Mouse (Mus musculus): ENCODE measurements at regions not wholly inside any gene's neighbourhood (a gene's known extent, or its start where the extent isn't known, plus 50 kb on each side); places are given as distances from the start of the nearest gene placed in this dataset.

GRCm38 (mm10) chr8:44867666-44868065, 67.6 kb upstream of the Fat1 start:
- Histone ChIP-seq H3K4me3 (ENCODE audit: control insufficient read depth, low read depth, low read length) (no peak overlapping the region), H3K4me1 (ENCODE audit: control insufficient read depth, insufficient read depth, low read length) (no peaks in the 10 kb centered on the region), H3K27ac (ENCODE audit: control insufficient read depth, insufficient read depth, low read depth, low read length) (no peak overlapping the region), H3K27me3 (ENCODE audit: control insufficient read depth, insufficient read depth, low read length) (no peaks in the 10 kb centered on the region), H3K36me3 (ENCODE audit: control insufficient read depth, insufficient read depth, low read length) (no peaks in the 10 kb centered on the region)
- TF ChIP-seq POLR2A (IDR thresholded peaks at IDR 0.05; ENCODE audit: control insufficient read depth, low read depth, low read length): no peak
- TF ChIP-seq CTCF (IDR thresholded peaks at IDR 0.05; ENCODE audit: control insufficient read depth, insufficient read depth, insufficient replicate concordance, low read depth, low read length): no peak

GRCm38 (mm10) chr8:44877066-44877465, 58.2 kb upstream of the Fat1 start:
- Histone ChIP-seq H3K4me3 (ENCODE audit: control insufficient read depth, low read depth, low read length) (no peak overlapping the region), H3K4me1 (ENCODE audit: control insufficient read depth, insufficient read depth, low read length) (peaks cover 2% of the 10 kb centered on the region; the same call in 1 of the 2 replicates), H3K27ac (ENCODE audit: control insufficient read depth, insufficient read depth, low read depth, low read length) (no peak overlapping the region), H3K27me3 (ENCODE audit: control insufficient read depth, insufficient read depth, low read length) (no peaks in the 10 kb centered on the region), H3K36me3 (ENCODE audit: control insufficient read depth, insufficient read depth, low read length) (no peaks in the 10 kb centered on the region)
- TF ChIP-seq POLR2A (IDR thresholded peaks at IDR 0.05; ENCODE audit: control insufficient read depth, low read depth, low read length): no peak
- no peak for TF ChIP-seq CTCF (IDR thresholded peaks at IDR 0.05; ENCODE audit: control insufficient read depth, insufficient read depth, insufficient replicate concordance, low read depth, low read length)

- H3K36me3 ChIP-seq (ENCODE audit: control insufficient read depth, insufficient read depth, low read length): no peaks in the 10 kb centered on the region
- peaks cover 2% of the 10 kb centered on the region; the same call in 1 of the 2 replicates for H3K4me1 ChIP-seq (ENCODE audit: control insufficient read depth, insufficient read depth, low read length)
- no peak overlapping the region for H3K4me3 ChIP-seq (ENCODE audit: control insufficient read depth, low read depth, low read length)
- no peak for TF ChIP-seq CTCF (IDR thresholded peaks at IDR 0.05; ENCODE audit: control insufficient read depth, insufficient read depth, insufficient replicate concordance, low read depth, low read length)
- TF ChIP-seq POLR2A (IDR thresholded peaks at IDR 0.05; ENCODE audit: control insufficient read depth, low read depth, low read length): no peak
- H3K27me3 ChIP-seq (ENCODE audit: control insufficient read depth, insufficient read depth, low read length): no peaks in the 10 kb centered on the region
- no peak overlapping the region for H3K27ac ChIP-seq (ENCODE audit: control insufficient read depth, insufficient read depth, low read depth, low read length)
Observed at GRCm38 (mm10) chr8:44878208-44878607, 57.0 kb upstream of the Fat1 start.

GRCm38 (mm10) chr8:44879186-44879585, 56.1 kb upstream of the Fat1 start:
- H3K4me3 ChIP-seq (ENCODE audit: control insufficient read depth, low read depth, low read length): no peak overlapping the region
- no peak for TF ChIP-seq CTCF (IDR thresholded peaks at IDR 0.05; ENCODE audit: control insufficient read depth, insufficient read depth, insufficient replicate concordance, low read depth, low read length)
- TF ChIP-seq POLR2A (IDR thresholded peaks at IDR 0.05; ENCODE audit: control insufficient read depth, low read depth, low read length): no peak
- no peaks in the 10 kb centered on the region for H3K27me3 ChIP-seq (ENCODE audit: control insufficient read depth, insufficient read depth, low read length)
- H3K36me3 ChIP-seq (ENCODE audit: control insufficient read depth, insufficient read depth, low read length): no peaks in the 10 kb centered on the region
- H3K4me1 ChIP-seq (ENCODE audit: control insufficient read depth, insufficient read depth, low read length): peaks cover 2% of the 10 kb centered on the region; the same call in 1 of the 2 replicates
- H3K27ac ChIP-seq (ENCODE audit: control insufficient read depth, insufficient read depth, low read depth, low read length): no peak overlapping the region

- no peak overlapping the region for H3K27ac ChIP-seq (ENCODE audit: control insufficient read depth, insufficient read depth, low read depth, low read length)
- H3K4me3 ChIP-seq (ENCODE audit: control insufficient read depth, low read depth, low read length): no peak overlapping the region
- TF ChIP-seq POLR2A (IDR thresholded peaks at IDR 0.05; ENCODE audit: control insufficient read depth, low read depth, low read length) (no peak), CTCF (IDR thresholded peaks at IDR 0.05; ENCODE audit: control insufficient read depth, insufficient read depth, insufficient replicate concordance, low read depth, low read length) (no peak)
- no peaks in the 10 kb centered on the region for H3K27me3 ChIP-seq (ENCODE audit: control insufficient read depth, insufficient read depth, low read length)
- peaks cover 2% of the 10 kb centered on the region; the same call in 1 of the 2 replicates for H3K4me1 ChIP-seq (ENCODE audit: control insufficient read depth, insufficient read depth, low read length)
- H3K36me3 ChIP-seq (ENCODE audit: control insufficient read depth, insufficient read depth, low read length): no peaks in the 10 kb centered on the region
Observed at GRCm38 (mm10) chr8:44884399-44885006, 50.7 kb upstream of the Fat1 start.
